Mouse (Mus musculus) cerebellum, adult 8-10 months (tissue): ENCODE measurements around the gene Pttg1ip.

Experiments
- DNase-seq: peaks from one replicate; pipeline ENCODE4 v3.0.0; 2022

The Pttg1ip gene

GRCm38 (mm10) chr10:77581408-77582284, at the start of gene Pttg1ip:
Pttg1ip (plus strand) TSS chr10:77581720.
- peak; percentile 94 for DNase-seq

GRCm38 (mm10) chr10:77532020-77532413, 49.5 kb upstream of the Pttg1ip start:
- no peak for DNase-seq

- DNase-seq, result no peak
Measured at GRCm38 (mm10) chr10:77536727-77537126, 44.8 kb upstream of the Pttg1ip start.

GRCm38 (mm10) chr10:77537215-77538209, 44.0 kb upstream of the Pttg1ip start:
- DNase-seq, result no peak

GRCm38 (mm10) chr10:77539320-77539945, 42.1 kb upstream of the Pttg1ip start:
- no peak for DNase-seq

GRCm38 (mm10) chr10:77540576-77541102, 40.9 kb upstream of the Pttg1ip start:
- DNase-seq, result no peak

- DNase-seq, result no peak
Measured at GRCm38 (mm10) chr10:77541864-77542666, 39.5 kb upstream of the Pttg1ip start.

GRCm38 (mm10) chr10:77543226-77543625, 38.3 kb upstream of the Pttg1ip start:
- DNase-seq, result no peak

- DNase-seq, result peak; percentile 65
Measured at GRCm38 (mm10) chr10:77544916-77545315, 36.6 kb upstream of the Pttg1ip start.

- DNase-seq, result no peak
Measured at GRCm38 (mm10) chr10:77548576-77548975, 32.9 kb upstream of the Pttg1ip start.

GRCm38 (mm10) chr10:77550874-77551273, 30.6 kb upstream of the Pttg1ip start:
- no peak for DNase-seq

- DNase-seq, result no peak
Measured at GRCm38 (mm10) chr10:77552162-77552561, 29.4 kb upstream of the Pttg1ip start.

- DNase-seq, result no peak
Measured at GRCm38 (mm10) chr10:77553285-77553684, 28.2 kb upstream of the Pttg1ip start.

- DNase-seq, result no peak
Measured at GRCm38 (mm10) chr10:77554918-77555317, 26.6 kb upstream of the Pttg1ip start.

GRCm38 (mm10) chr10:77556631-77557030, 24.9 kb upstream of the Pttg1ip start:
- no peak for DNase-seq

GRCm38 (mm10) chr10:77557641-77558040, 23.9 kb upstream of the Pttg1ip start:
- DNase-seq, result no peak

GRCm38 (mm10) chr10:77560090-77560489, 21.4 kb upstream of the Pttg1ip start:
- no peak for DNase-seq

GRCm38 (mm10) chr10:77560830-77561229, 20.7 kb upstream of the Pttg1ip start:
- DNase-seq, result no peak

GRCm38 (mm10) chr10:77561508-77561907, 20.0 kb upstream of the Pttg1ip start:
- no peak for DNase-seq

- DNase-seq, result no peak
Measured at GRCm38 (mm10) chr10:77565005-77565404, 16.5 kb upstream of the Pttg1ip start.

GRCm38 (mm10) chr10:77566651-77567050, 14.9 kb upstream of the Pttg1ip start:
- DNase-seq, result peak; percentile 87

GRCm38 (mm10) chr10:77569481-77569880, 12.0 kb upstream of the Pttg1ip start:
- no peak for DNase-seq
